Mouse (Mus musculus) ES-Bruce4 (cell line): ENCODE measurements around the gene Fndc3b.

Experiments
- CTCF ChIP-seq: IDR thresholded peaks from one replicate; pipeline ENCODE4 v1.8.1; 2011; ENCODE audit warnings: low read depth, low read length
- EP300 ChIP-seq: IDR thresholded peaks from 2 replicates; pipeline ENCODE4 v1.6.1; 2011; ENCODE audit warnings: low read depth, low read length; ENCODE audit not compliant: insufficient read depth

DNA sequence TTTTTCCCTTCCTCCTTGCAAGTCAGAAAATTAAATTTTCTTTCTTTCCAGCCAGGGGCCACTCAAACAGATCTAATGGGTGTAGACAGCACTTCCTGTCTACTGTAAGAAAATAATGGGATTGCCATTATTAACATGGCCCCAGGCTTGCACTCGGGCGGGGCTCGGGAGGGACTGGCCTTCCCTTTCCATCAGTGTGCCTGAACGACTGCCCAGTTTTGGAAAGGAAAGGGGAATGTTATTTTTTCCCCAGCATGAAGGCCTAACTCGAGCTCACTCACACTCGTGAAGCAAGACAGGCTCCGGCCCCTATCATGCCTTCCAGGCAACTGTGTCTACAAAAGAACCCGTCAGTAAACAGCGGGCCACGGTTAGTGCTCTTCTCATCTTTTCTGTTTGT, 16.5 kb downstream of the Fndc3b start:
- TF ChIP-seq CTCF, result no peak
- no peak for TF ChIP-seq EP300
